Mouse (Mus musculus) hindbrain, embryonic 12.5 days (tissue): ENCODE data around the gene Rbpj. TPM values are rescaled to one million over a fixed set of nuclear protein-coding genes. Genes with fewer than 3 reads are reported as not detected.

Experiments
- polyA plus RNA-seq: library from polyadenylated mRNA; unstranded; fragments of >200 nt; fragmentation: Nextera tagmentation; extraction: Ambion mirVana; gene quantifications from 2 replicates; pipeline ENCODE4 v1.2.1, GENCODE M21; 2016

Gene Rbpj
- polyA plus RNA-seq, 1 experiment from 2014 or later, result 58.8 TPM

Other genes starting within 250 kb of the Rbpj start
- gene Smim20, start 199.1 kb upstream of the Rbpj start, polyA plus RNA-seq, result 62.9 and 63.0 TPM in 2 replicates
- 2.6 and 5.4 TPM in 2 replicates for gene Cckar, start 241.6 kb downstream of the Rbpj start, polyA plus RNA-seq